Mouse (Mus musculus): ENCODE results near the gene Sbsn.
A peak's percentile ranks its signal among the peaks of the same experiment; 100 is the strongest.

Sbsn gene

DNA sequence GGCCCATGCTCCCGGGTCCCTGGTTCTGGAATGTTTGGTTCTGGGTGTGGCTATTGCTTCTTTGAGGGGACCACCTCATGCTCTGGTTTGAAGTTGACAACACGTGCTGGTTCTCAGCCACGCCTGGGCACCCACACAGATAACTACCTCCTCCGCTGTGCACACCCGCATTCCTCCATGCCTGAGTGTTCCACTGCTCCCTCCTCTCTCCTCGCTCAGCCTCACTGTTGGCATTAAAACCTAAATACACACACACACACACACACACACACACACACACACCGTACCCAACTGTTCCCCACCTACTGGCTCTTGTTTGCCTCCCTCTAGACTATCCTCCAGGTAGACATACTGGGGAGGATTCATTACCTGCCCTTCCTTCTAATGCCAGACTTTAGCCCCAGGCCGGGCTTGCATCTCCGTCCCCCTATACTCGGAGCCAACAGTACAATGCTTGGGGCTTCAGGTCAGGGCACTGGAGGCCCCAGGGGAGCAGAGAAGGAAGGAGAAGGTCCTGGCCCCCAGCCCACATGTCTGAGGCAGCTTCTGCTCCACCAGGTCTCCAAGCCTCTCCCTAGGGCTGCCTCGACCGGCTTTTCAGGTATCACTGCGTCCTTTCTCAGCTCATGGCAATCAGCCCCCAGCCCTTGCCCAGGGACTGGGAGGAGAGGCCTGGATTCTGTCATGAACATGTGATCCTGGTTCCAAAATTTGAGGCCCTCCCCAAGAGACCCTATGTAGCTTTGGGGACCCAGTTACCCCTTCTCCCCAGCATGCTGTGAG is 1.3 kb upstream of the Sbsn start:
- no peak for DNase-seq (ENCODE audit: low read depth in 1 of 2, low spot score in 2 of 2)

GRCm38 (mm10) chr7:30757001-30757400 is 5.7 kb downstream of the Sbsn start:
- no peak for DNase-seq (ENCODE audit: low read depth in 1 of 2, low spot score in 2 of 2)

DNA sequence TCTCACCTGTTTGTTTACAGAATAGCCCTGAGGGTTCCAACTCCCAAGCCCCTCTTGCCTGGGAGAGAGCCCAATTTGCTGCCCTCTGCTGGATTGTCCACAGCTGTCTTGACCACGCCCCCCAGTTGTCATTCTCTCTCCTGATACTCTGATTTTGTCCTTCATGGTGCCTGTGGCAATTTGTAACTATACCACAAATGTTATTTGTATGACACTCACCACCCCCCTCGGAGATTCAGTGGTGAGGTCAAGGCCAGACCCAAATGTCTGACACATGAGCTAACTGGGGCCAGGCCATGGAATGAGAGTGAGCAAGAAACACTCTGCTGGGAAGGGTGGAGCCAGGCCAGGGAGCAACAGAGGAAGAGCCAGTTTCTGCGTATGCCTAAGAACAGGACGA is 7.6 kb downstream of the Sbsn start:
- DNase-seq (ENCODE audit: low read depth in 1 of 2, low spot score in 2 of 2): no peak

GRCm38 (mm10) chr7:30761769-30762352 is 10.6 kb downstream of the Sbsn start:
- DNase-seq (ENCODE audit: low read depth in 1 of 2, low spot score in 2 of 2): peak; percentile 21 to 42

GRCm38 (mm10) chr7:30763456-30763855 is 12.2 kb downstream of the Sbsn start, which contains the start of gene Dmkn:
Dmkn (plus strand) TSS chr7:30763756.
- DNase-seq (ENCODE audit: low read depth in 1 of 2, low spot score in 2 of 2): no peak

DNA sequence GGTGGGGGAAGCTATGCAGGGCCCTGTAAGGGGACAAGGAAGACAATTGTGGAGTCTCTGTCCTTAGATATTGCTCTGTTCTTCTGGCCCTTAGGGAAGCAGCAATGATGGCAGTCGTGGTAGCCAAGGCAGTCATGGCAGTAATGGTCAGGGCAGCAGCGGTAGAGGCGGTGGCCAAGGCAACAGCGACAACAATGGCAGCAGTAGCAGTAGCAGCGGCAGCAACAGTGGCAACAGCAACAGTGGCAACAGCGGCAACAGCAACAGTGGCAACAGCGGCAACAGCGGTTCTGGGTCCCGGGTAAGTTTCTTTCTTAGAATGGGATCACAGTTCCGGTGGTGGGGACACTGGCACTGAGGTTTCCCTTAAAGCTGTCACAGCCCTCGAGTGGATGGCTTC is 13.9 kb downstream of the Sbsn start:
- DNase-seq (ENCODE audit: low read depth in 1 of 2, low spot score in 2 of 2): no peak

- no peak for DNase-seq (ENCODE audit: low read depth in 1 of 2, low spot score in 2 of 2)
Measured at GRCm38 (mm10) chr7:30766408-30766807, 15.1 kb downstream of the Sbsn start.

GRCm38 (mm10) chr7:30769236-30769635 is 18.0 kb downstream of the Sbsn start:
- DNase-seq (ENCODE audit: low read depth in 1 of 2, low spot score in 2 of 2): no peak

GRCm38 (mm10) chr7:30776104-30776503 is 24.8 kb downstream of the Sbsn start:
- no peak for DNase-seq (ENCODE audit: low read depth in 1 of 2, low spot score in 2 of 2)

GRCm38 (mm10) chr7:30777081-30777579 is 25.9 kb downstream of the Sbsn start:
- no peak for DNase-seq (ENCODE audit: low read depth in 1 of 2, low spot score in 2 of 2)

DNA sequence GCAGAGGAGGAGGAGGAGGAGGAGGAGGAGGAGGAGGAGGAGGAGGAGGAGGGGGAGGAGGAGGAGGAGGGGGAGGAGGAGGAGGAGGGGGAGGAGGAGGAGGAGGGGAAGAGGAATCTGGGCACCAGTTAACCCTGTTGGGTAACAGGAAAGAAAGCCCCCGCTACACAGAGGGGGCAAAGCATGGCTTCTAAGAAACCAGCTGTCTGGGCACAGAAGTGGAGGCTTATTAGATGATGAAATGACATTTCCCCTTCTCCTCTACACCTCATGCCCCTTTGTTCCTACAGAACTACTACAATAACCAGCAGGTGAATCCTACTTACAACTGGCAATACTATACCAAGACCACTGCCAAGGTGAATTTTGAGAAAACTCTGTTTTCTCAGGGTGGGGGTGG is 26.6 kb downstream of the Sbsn start:
- DNase-seq (ENCODE audit: low read depth in 1 of 2, low spot score in 2 of 2): no peak

- DNase-seq (ENCODE audit: low read depth in 1 of 2, low spot score in 2 of 2): no peak
Measured at GRCm38 (mm10) chr7:30781792-30782191, 30.5 kb downstream of the Sbsn start.

GRCm38 (mm10) chr7:30782658-30783057 is 31.4 kb downstream of the Sbsn start:
- DNase-seq (ENCODE audit: low read depth in 1 of 2, low spot score in 2 of 2): no peak

DNA sequence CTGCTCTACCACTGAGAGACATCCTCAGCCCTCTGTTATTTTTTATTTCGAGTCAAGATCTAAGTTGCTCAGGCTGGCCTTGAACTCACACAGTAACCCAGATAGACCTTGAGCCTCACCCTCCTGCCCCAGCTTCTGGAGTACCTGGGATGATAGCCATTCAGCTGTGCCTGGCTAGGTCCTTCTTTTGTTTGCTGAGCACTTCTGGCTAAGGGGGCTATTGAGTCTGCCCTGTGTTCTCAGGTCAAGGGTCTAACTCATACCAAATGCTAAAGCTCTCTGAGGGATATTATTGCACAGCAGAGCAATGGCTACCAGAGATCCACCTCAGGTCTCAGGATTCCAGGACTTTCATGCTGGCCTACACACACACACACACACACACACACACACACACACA is 33.9 kb downstream of the Sbsn start:
- DNase-seq (ENCODE audit: low read depth in 1 of 2, low spot score in 2 of 2): no peak

GRCm38 (mm10) chr7:30785721-30786546 is 34.7 kb downstream of the Sbsn start:
- no peak for DNase-seq (ENCODE audit: low read depth in 1 of 2, low spot score in 2 of 2)

DNA sequence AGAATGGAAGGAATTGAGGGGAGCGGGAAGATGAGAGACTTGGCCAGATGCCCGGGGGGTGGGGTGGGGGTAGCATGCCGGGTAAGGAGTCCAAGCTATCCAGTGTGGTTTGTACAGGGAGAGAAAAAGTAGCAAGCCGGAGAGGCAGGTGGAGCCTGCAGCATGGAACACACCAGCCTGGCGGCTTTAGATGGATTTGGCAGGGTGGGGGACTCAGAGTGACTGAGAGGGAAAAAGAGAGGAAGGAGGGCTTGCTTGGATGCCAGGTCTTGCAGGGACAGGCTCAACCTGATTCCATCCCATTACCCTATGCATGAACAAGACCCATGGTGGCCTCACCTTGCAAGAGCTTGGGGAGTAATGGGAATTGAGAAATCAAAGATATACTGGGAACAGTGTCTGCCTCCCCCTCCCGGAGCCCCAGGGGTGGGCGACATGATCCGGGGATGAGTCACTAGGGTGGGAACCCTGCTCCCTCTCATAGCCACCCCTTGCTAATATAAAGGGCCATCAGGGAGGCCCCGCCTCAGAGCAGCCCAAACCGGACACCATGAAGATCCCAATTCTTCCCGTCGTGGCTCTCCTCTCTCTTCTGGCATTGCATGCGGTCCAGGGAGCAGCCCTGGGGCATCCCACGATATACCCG is 36.2 kb downstream of the Sbsn start, which contains the start of gene Krtdap:
Gene Krtdap (plus strand): TSS at position 520 of the 646 bp plus-strand sequence.
- DNase-seq (ENCODE audit: low read depth in 1 of 2, low spot score in 2 of 2): no peak

- no peak for DNase-seq (ENCODE audit: low read depth in 1 of 2, low spot score in 2 of 2)
Measured at GRCm38 (mm10) chr7:30790141-30790540, 38.9 kb downstream of the Sbsn start.

DNA sequence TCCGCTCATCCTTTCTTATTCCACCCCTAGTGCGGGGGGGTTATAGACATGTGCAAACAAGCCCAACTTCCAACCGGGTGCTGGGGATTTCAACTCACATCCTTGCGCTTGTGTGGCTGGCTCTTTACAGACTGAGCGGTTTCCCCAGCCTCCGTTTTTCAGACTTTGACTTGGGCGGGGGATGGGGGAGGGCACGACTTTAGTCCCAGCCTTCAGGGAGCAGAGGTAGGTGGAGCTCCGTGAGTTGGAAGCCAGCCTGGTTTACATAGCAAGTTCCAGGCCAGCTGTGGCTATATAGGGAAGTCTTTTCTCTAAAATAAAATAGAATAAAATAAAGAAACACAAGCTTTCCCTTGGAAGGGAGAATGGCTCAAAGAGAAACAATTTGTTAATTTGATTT is 40.6 kb downstream of the Sbsn start:
- DNase-seq (ENCODE audit: low read depth in 1 of 2, low spot score in 2 of 2): no peak

- no peak for DNase-seq (ENCODE audit: low read depth in 1 of 2, low spot score in 2 of 2)
Measured at GRCm38 (mm10) chr7:30794921-30795320, 43.6 kb downstream of the Sbsn start.

GRCm38 (mm10) chr7:30796790-30797189 is 45.5 kb downstream of the Sbsn start:
- no peak for DNase-seq (ENCODE audit: low read depth in 1 of 2, low spot score in 2 of 2)

DNA sequence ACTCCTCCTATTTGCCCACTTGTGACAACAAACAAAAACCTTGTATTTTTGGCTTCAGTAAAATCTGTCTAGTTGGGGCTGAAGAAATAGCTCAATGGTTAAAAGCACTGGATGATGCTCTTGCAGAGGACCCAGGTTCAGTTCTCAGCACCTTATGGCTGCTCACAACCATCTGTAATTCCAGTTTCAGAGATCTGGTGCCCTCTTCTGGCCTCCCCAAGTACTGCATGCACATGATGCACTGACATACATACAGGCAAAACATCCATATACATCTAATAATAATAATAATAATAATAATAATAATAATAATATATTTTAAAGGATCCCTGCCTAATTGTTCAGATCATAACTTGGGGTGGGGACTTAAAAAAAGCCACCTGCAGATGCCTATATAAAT is 49.4 kb downstream of the Sbsn start:
- no peak for DNase-seq (ENCODE audit: low read depth in 1 of 2, low spot score in 2 of 2)

All from monocyte, adult 2 months (primary cell).